Mouse (Mus musculus) liver (tissue): ENCODE measurements around the gene Hmox1.
A peak's percentile ranks its signal among the peaks of the same experiment; 100 is the strongest.

ENCODE experiments used
- DNase-seq: peaks from one replicate; pipeline ENCODE4 v3.0.0-alpha.2; 2020; ENCODE audit warnings: mixed read lengths

Hmox1 gene

DNA sequence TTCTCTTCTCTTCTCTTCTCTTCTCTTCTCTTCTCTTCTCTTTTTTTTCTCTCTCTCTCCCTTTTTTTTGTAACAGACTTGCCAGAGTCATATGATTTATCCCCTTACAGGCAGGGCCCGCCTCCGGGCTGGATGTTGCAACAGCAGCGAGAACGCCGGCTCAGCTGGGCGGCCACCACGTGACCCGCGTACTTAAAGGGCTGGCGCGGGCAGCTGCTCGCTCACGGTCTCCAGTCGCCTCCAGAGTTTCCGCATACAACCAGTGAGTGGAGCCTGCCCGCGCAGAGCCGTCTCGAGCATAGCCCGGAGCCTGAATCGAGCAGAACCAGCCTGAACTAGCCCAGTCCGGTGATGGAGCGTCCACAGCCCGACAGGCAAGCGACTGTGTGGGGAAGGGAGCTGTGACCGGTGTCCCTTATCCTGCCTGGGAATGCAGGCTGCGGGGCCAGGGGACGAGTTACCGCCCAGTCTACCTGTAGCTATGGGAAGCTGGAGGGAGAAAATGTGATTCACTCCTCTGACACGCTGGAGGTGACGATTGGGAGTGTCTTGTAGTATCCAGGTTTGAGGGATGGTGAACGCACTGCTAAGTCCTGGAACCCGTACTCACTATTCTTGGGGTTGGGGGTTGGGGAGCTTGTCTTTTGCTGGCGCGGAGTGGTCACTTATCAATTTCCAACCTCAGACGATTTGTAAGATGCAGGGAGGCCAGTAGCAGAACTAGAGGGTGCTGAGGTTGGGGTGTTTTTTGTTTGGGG lies at the start of gene Hmox1:
Hmox1 (plus strand) TSS at position 223 of the 758 bp plus-strand sequence.
- DNase-seq, result peak; percentile 85

DNA sequence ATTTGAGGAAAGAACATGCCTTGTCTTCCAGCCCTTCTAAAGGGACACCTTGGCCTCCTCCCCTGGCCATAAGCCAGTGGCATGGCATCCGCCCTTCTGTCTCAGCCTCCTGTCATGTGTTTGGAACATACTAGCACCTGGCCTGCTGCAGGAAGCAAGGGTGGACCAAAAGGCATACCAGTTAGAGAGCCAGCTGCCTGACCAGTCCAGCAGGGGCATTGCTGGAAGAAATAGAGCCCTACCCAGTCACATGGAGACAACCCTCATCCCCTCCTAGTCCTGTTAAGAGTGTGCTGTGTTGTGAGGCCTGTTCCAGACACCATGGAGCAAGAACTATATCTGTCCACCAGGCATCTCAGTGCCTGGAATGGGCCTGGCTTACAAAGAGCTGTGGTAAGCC lies 47.1 kb upstream of the Hmox1 start:
- no peak for DNase-seq

DNA sequence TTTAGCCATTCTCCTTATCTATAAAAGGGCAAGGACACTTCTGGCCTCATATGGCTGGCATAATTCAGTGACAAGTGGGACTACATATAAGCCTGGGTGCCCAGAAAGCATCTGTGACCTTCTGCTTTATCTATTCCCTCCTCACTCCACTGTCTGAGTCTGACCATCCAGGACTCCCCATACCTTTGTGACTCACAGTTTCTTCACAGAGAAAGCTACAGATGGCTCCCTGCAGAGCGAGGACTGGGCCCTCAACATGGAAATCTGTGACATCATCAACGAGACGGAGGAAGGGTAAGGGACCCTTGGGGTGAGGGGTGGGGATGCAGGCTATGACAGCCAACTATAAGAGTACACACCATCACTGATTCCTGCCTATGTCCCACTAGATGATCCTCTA lies 45.6 kb upstream of the Hmox1 start:
- DNase-seq, result no peak

DNA sequence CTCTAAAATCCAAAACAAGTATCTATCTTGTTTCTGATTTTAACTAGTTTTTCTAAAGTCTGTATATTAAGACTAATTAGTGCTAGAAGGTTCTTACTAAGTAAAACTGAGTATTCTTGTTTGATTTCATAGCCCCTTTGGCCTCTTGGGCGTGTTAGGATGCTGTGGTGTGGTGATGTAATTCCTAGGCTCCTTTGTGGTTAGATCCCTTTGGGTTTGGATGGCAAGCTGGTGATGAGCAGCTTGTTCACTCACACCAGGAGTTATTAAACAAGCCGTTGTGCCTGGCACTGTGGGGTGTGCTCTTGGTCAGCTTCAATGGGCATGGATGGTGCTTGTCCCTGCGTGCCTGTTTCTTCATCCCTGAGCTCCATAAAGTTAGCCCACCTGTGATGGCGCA lies 40.1 kb upstream of the Hmox1 start:
- no peak for DNase-seq

DNA sequence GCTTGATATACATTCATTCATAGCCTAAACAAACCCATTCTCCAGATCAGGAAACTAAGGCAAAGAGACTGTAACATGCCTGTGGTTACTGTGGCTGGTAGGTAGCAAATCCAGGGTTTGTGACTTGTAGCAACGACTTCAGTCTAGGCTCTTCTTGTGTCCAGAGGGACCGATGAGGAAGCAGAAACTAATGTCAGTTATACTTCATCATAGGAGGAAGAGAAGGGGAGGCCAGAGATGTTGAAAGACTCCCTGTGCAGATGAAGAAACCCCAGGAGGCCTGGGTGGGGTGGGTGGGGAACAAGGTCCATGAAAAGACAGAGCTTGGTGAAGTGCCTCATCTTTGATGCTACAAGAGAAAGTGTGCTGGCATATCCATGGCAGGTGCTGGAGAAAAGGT lies 37.7 kb upstream of the Hmox1 start:
- DNase-seq, result no peak

DNA sequence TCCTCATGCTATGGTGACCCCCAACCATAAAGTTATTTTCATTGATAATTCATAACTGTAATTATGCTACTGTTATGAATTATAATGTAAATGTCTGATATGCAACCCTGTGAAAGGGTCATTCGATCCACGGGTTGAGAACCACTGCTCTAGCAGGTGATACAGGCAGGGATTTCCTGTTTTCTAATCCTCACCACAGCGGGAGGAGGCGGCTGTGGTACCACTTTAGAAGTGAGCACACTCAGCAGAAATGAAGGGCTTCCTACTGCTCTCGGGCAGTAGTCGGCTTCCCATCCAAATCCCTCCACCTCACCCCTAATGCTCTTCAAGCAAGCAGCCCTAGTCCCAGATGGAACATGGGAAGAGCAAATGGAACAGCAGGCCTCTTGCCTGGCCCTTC lies 33.4 kb upstream of the Hmox1 start:
- DNase-seq, result no peak

DNA sequence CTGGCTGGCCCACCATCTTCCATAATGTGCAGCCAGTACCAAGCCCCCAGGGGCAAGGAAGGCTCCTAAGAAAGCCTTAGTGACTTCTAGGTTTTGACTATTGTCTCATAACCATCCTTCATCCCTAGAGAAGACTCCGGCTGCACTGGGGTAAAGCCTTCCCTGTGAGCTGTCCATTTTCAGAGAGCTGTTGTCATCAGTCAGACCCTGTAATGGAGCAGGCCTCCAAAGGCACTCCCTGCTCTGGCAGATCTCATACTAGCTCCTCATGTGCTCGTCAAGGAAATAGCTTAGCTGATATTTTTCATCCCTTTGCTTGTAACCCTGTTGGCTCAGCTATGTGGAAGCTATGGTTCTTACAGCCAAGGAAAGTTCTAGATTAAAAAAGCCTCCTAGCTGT lies 32.6 kb upstream of the Hmox1 start:
- DNase-seq, result no peak

DNA sequence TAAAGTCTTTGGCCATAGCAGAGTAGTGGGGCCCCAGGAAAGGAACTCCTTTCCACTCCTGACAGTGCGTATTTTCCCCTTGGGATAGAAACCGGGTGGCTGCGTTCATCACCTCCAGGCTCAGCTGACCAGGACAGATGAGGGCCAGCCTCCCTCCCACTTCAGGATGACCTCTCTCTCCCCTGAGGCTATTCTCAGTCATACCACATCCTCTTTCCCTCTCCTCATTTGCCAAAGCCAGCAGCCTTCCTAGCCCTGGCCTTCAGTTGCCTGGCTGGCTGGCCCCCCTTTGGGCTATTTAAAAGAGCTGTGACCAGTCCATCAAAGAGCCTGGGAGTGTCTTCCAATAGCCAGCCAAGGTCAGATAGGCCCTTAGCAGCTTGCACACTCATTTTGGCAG lies 30.1 kb upstream of the Hmox1 start:
- no peak for DNase-seq

DNA sequence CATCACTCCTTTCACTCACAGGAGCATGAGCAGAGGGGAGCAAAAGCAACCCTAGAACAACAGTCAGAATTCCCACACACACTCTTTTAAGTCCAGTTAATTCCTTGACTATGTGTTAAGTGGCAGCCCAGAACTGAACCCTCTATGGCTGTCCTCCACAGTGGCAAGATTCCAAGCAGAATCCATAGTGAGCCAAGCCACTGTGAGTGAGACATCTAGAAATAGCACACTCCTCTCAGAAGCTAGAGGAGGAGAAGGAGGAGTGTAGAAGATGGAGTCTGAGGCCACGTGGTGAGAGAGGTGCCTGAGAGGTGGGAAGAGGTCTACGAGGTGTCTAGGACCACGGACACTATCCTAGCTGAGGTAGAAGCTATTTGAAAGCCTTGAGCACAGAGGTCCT lies 28.6 kb upstream of the Hmox1 start:
- DNase-seq, result no peak

DNA sequence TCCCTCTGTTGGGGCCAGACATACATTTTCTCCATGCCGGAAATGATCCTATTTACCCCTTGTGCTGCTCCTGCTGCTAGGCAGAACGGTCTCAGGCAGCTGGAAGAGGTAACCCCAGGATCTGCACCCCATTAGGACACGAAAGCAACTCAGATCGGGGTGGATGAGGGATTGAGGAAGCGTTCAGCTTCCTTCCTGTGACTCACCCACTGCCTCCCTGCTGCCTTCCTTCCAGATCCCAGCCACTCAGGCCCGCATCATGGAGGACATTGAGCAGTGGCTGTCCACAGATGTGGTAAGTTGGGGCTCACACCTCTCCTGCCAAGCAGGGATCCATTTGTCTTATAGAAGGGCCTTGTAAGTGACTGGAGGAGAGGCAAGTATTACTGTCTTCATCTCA lies 26.1 kb upstream of the Hmox1 start:
- no peak for DNase-seq

DNA sequence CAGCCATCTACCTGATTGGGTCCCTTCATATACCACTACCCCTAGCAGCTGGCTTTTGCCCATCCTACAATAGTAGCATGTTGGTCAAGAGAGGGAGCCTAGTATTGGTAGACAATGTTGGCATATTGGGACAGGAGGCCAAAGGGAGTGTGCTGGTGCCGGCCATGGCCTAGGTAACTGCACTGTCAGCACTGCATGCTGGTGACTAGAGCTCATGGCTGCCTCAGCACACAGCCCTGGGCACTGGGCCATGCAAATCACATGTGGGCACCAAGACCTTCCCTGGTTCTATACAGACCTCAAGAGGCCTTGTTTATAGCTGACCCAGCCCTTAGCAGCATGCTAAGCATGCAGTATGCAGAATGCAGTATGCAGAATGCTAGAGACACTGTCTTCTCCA lies 23.1 kb upstream of the Hmox1 start:
- no peak for DNase-seq

DNA sequence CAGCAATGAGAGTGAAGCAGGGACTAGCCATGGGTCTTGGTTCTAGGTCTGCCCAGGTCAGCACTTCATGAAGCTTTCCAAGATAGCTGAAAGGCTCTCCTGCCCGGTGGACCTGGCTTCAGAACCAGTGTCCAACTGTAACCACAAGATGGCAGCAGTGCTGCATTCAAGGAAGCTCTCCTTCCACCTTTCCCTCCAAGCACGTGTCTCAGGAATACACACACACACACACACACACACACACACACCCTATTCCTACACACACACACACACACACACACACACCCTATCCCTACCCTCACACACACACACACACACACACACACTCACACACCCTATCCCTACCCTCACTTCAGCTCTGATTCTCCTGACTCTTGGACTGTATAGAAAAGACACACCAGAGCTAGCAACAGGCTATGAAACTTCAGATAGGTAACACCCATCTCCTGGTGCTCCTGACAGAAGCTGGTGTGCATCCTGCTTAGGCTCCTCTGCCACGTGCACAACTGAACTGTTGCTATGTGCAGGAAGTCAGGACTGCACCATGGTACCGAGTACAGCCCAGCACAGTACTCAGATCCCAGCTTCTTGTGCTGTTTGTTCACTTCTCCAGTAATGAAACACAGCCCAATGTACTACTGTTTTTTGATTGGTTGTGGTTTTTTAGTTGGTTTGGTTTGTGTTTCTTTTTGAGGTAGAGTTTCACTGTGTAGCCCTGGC lies 21.6 kb upstream of the Hmox1 start:
- peak; percentile 84 for DNase-seq

DNA sequence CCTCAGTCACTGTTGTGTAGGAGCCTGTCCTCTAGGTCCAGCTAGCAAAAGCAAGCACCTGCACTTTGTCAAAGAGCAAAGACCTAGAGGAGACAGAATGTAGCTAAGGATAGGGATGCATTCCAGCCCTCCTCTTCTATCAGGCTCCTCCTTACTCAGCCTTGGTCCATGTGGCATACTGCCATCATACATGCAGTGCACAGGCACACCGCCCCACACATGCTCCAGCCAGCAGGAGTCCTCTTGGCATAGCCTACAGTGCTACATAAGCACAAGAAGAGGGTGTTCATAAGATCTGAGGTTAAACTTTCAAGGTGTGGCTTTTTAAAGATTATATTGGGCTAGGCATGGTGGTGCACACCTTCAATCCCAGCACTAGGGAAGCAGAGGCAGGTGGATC lies 18.5 kb upstream of the Hmox1 start:
- DNase-seq, result no peak

DNA sequence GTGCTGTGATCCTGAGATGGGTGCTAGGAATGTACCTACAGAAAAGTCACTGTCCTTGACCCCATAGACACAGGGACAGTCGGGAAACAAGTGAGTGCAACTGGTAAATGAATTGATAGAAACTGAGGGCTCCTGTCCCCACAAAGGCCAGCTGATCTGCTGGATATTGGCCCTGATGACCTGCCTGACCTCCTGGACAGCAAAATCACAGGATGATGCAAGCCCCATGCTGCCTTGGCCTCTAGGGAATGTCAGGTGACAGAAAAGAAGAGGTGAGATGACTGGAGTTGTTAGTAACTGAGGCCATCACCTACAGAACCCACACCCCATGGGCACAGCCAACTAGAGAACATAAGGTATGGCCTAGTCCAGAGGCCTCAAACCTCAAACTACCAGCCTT lies 15.2 kb upstream of the Hmox1 start:
- no peak for DNase-seq

DNA sequence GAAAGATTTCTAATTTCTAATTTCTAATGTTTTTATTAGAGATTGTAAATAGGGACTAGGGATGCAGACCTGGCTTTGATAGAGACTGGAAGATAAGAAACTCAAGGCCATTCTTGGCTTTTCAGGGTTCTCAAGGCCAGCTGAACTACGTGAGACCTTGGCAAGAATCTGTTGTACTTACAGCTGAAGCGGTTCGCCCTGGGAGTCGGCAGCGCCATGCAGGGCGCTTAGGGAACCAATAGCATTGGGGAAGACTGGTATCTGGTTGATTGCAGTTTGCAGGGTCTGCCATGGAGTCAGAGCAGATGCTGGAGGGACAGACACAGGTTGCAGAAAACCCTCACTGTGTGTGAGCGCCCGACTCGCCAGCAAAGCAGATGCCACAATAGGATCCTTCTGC lies 14.6 kb upstream of the Hmox1 start:
- DNase-seq, result no peak

DNA sequence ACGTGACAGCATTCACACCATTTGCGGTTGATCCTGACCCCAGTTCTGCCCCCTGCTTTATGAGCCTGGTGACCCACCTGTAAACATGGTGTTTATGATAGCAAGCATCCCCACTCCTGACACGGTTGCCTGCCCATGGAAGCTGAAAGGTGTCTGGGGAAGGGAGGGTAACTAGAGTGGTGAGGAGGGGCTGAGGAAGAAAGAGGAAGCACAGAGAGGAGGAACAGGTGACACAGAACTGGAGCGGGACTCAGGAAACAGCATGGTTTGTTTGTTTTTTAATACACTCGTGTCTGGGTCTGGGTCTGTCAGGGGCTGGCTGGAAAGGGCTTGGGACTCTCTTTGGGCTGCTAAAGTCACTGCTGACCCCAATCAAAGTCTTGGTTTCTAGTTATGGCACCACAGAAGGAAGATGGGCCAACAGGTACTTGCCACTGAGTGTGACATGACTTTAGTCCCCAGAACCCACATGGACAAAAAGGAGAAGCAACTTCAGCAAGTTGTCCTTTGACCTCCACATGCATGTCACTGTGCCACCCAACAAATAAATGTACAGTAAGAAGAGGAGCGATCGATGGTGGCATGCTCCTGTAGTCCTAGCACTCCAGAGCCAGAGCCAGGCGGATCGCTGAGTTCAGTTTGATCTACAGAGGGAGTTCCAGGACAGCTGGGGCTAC lies 11.9 kb upstream of the Hmox1 start:
- no peak for DNase-seq

DNA sequence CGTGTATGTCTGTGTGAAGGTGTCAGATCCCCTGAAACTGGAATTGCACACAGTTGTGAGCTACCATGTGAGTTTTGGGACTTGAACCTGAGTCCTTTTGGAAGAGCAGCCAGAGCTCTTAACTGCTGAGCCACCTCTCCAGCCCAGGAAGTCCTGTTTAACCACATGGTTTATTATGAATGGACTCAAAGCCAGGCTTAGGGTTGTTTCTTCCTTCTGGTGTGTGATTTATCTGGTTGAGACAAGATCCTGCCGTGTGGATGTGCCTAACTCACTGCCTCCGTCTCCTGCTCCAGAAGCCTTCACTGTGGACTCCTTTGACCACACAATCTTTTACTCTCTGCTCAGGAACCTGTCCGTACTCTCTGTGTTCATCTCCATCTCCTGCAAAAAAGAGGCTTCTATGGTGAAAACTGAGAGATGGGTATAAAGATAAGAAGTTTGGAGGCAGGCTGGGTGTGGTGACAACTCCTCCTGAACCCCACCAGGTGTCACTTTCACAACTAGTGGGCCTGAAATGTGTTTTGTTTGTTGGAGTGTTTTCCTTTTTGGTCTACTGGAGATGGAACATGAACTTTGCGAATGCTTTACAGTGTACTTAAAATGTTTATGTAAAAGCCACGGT lies 11.1 kb upstream of the Hmox1 start:
- DNase-seq, result no peak

DNA sequence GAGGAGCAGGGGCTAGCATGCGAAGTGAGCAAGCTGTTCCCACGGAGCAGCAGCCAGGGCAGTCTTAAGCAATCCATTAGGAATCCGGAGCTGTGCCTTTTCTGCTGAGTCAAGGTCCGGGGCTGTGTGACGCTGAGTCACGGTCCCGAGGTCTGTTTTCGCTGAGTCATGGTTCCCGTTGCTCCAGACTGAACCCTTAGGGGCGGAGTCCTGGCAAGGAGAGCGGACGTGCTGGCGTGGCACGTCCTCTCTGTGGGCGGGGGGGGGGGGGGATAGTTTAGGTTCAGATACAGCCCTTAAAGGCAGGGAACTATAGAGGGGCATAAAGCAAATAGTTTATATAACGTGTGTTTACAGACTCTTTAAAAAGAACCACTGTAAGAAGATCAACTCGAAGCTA lies 9.6 kb upstream of the Hmox1 start:
- peak; percentile 96 for DNase-seq

DNA sequence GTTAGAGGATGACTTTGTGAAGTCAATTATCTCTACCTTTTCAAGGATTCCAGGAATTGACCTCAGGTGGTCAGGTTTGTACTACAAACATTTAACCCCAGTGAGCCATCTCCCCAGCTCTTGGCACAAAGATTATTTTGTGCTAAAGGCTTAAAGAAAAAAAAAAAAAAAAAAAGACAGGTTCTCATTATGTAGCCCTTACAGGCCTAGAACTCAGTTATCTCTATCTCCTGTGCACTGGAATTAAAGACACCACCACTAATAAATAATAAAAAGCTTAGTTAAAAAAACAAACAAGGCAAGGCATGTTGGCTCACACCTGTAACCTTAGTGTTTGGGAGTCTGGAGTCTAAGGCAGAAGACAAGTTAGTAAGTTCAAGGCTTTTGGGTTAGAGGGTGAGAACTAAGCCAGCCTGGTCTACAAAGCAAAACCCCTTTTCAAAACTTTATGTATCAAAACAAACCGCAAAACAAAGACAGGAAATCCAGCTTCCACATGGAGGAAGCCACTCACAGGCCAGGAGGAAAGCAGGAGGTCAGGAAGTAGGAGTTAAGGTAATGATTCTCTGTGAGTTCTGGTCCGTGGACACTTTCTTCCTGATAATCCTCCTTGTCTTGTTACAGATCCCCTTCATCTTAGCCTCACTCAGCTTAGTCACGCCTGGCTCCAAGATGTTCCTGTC lies 8.9 kb upstream of the Hmox1 start:
- no peak for DNase-seq

DNA sequence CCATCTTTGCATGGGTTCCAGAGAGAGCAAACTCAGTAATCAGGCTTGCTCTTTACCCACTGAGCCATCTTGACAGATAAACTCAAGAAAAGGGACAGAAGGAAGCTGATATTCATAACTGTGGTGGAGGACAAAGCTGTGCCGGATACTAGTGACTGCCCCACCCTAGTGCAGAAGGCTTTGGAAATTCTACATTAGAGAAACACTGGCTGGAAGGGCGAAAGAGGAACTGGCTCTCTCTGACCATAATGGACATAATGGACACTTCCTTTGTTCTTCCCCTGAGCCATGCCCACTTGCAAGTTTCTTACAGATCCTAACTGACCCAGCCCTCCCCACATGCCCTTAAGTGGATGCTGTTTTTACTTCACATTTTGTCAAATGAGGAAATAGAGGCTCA lies 7.4 kb upstream of the Hmox1 start:
- DNase-seq, result no peak

DNA sequence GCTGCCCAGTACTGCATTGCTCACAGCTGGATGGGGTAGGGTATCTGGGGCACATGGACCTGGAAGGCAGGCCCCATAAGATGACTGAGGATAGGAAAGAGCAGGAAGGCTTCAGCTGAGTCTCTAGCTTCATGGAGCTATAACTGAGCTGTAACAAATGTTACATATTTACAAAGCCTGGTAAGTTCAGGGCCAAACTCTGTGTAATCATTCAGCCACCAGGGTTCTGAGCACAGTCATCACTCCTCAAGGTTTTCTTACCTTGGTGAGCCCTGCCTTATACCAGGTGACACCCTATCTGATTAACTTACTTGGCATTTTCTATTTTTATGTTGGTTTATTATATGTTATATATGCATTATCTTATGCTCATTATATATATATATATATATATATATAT lies 6.3 kb upstream of the Hmox1 start:
- DNase-seq, result no peak

DNA sequence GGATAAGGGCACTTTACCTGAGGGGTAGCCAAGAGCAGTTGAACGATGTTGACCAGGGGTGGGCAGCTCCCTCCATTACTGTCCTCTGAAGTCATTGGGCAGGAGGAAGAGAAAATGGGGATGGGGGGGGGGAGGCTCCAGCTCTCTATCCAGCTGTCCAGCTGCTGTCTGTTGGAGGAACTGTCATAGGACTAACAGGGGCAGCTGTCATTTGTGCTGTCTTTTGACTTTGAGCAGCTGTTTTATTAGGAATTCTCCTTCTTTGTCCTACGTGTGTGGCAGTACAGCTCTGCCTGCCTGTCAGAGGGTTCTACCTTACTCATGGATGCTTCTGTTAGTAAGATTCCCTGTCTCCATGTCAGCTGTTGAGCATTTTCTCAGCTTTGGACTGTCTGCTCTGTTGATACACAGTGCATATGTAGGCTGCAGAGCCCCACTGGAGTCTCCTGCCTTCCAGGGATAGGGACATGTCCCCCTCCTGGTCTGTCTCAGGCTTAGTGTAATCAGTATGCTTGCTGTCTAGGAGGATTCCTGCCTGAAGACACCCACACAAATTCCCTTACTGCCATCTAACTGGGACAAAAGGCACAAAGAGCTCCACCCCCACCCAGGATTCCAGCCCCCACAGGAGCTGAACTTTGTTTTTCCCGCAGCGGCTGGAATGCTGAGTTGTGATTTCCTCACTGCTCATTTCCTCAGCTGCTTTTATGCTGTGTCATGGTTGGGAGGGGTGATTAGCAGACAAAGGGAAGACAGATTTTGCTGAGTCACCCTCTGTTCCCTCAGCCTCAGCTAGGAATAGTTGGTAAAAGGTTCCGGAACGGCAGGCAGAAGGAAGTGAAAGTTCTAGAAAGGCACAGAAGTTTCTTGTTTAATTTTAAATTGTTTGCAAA lies 4.2 kb upstream of the Hmox1 start:
- peak; percentile 74 for DNase-seq
